Mouse (Mus musculus): ENCODE measurements around the gene Vrk1.

Gene Vrk1

GRCm38 (mm10) chr12:106115070-106115891 is 105.3 kb downstream of the Vrk1 start:
- peak; percentile 18 for DNase-seq (ENCODE audit: low read depth, low spot score)

GRCm38 (mm10) chr12:106115892-106116206 is 105.8 kb downstream of the Vrk1 start:
- DNase-seq (ENCODE audit: low read depth, low spot score) = no peak

- no peak for DNase-seq (ENCODE audit: low read depth, low spot score)
Observed at GRCm38 (mm10) chr12:106123276-106123675, 113.2 kb downstream of the Vrk1 start.

GRCm38 (mm10) chr12:106124581-106124980 is 114.6 kb downstream of the Vrk1 start:
- DNase-seq (ENCODE audit: low read depth, low spot score) = no peak

All from WW6 (cell line).